Mouse (Mus musculus) MEL (cell line): ENCODE data around the gene Ctnnd2. TPM values are rescaled to one million over a fixed set of nuclear protein-coding genes. Genes with fewer than 3 reads are reported as not detected.

Source experiments
- DNase-seq: peaks from one replicate; pipeline ENCODE4 v3.0.0; 2011; ENCODE audit warnings: low read depth, low spot score
- H3K27ac ChIP-seq: 2 replicates; pipeline ENCODE4 v1.5.1; 2012; ENCODE audit warnings: low read depth, mild to moderate bottlenecking, control low read depth, low read length, moderate library complexity; ENCODE audit not compliant: control insufficient read depth
- H3K27me3 ChIP-seq, 2 experiments: fragments of 150-350 bp in 1 of 2; sonication (generic) in 1 of 2; 2 replicates each; pipeline ENCODE4 v1.6.1; 2012; ENCODE audit warnings: low read length in 2 of 2, mild to moderate bottlenecking in 2 of 2, improper control_type of control experiment in 1 of 2, moderate library complexity in 1 of 2; ENCODE audit not compliant: insufficient read depth in 2 of 2, control insufficient read depth in 1 of 2
- H3K36me3 ChIP-seq, 2 experiments: 2 replicates each; pipeline ENCODE4 v1.6.1; 2012 to 2014; ENCODE audit warnings: low read length in 2 of 2, improper control_type of control experiment in 1 of 2, inconsistent platforms in 1 of 2, mild to moderate bottlenecking in 1 of 2; ENCODE audit not compliant: insufficient read depth in 2 of 2, control insufficient read depth in 1 of 2
- H3K4me1 ChIP-seq, 2 experiments: fragments of 150-350 bp in 1 of 2; sonication (generic) in 1 of 2; 2 replicates each; pipeline ENCODE4 v1.6.1; 2012; ENCODE audit warnings: low read length in 2 of 2, improper control_type of control experiment in 1 of 2, mild to moderate bottlenecking in 1 of 2; ENCODE audit not compliant: insufficient read depth in 2 of 2, control insufficient read depth in 1 of 2
- H3K4me3 ChIP-seq, 2 experiments: fragments of 150-350 bp in 1 of 2; sonication (generic) in 1 of 2; 2 replicates each; pipeline ENCODE4 v1.5.1; 2012; ENCODE audit warnings: low read depth in 2 of 2, low read length in 2 of 2, mild to moderate bottlenecking in 2 of 2, moderate library complexity in 2 of 2, control low read depth in 1 of 2, improper control_type of control experiment in 1 of 2; ENCODE audit not compliant: control insufficient read depth in 1 of 2, insufficient read depth in 1 of 2
- H3K79me2 ChIP-seq: 2 replicates; pipeline ENCODE4 v1.6.1; 2012; ENCODE audit warnings: mild to moderate bottlenecking, low read length, moderate library complexity; ENCODE audit not compliant: control insufficient read depth, poor library complexity, insufficient read depth
- H3K9ac ChIP-seq: 2 replicates; pipeline ENCODE4 v1.6.1; 2012; ENCODE audit warnings: low read depth, mild to moderate bottlenecking, control low read depth, low read length, moderate library complexity; ENCODE audit not compliant: control insufficient read depth, poor library complexity, severe bottlenecking
- H3K9me3 ChIP-seq: fragments of 150-350 bp; sonication (generic); replicated peaks from 2 replicates; pipeline ENCODE4 v1.6.1; 2012; ENCODE audit warnings: mild to moderate bottlenecking, low read length, improper control_type of control experiment, moderate library complexity; ENCODE audit not compliant: insufficient read depth
- CHD2 ChIP-seq: IDR thresholded peaks from 2 replicates; pipeline ENCODE4 v1.6.1; 2011; ENCODE audit warnings: low read length, improper control_type of control experiment
- CTCF ChIP-seq, 3 experiments: IDR thresholded peaks in 2 of 3; conservative IDR thresholded peaks in 1 of 3; 2 replicates each; pipeline ENCODE4 v1.5.1; 2011 to 2012; ENCODE audit warnings: low read length in 3 of 3, low read depth in 2 of 3, mild to moderate bottlenecking in 2 of 3, improper control_type of control experiment in 1 of 3, inconsistent platforms in 1 of 3, mixed read lengths in 1 of 3, moderate library complexity in 1 of 3; ENCODE audit not compliant: control insufficient read depth in 1 of 3, insufficient read depth in 1 of 3, poor library complexity in 1 of 3, severe bottlenecking in 1 of 3
- ELF1 ChIP-seq: IDR thresholded peaks from 2 replicates; pipeline ENCODE4 v1.6.1; 2014; ENCODE audit warnings: low read depth, mild to moderate bottlenecking, inconsistent platforms, low read length, improper control_type of control experiment, moderate library complexity
- GABPA ChIP-seq: IDR thresholded peaks from 2 replicates; pipeline ENCODE4 v1.6.1; 2012; ENCODE audit warnings: low read depth, mild to moderate bottlenecking, inconsistent platforms, low read length, improper control_type of control experiment, moderate library complexity
- HCFC1 ChIP-seq: IDR thresholded peaks from 2 replicates; pipeline ENCODE4 v1.6.1; 2012; ENCODE audit warnings: low read depth, mild to moderate bottlenecking, inconsistent platforms, low read length, improper control_type of control experiment, moderate library complexity
- JUND ChIP-seq: IDR thresholded peaks from 2 replicates; pipeline ENCODE4 v1.6.1; 2011; ENCODE audit warnings: low read depth, mild to moderate bottlenecking, improper control_type of control experiment, low read length
- KAT2A ChIP-seq: conservative IDR thresholded peaks from 2 replicates; pipeline ENCODE4 v1.6.1; 2012; ENCODE audit warnings: low read depth, low read length, improper control_type of control experiment, inconsistent platforms
- MAFK ChIP-seq: IDR thresholded peaks from 2 replicates; pipeline ENCODE4 v1.6.1; 2011; ENCODE audit warnings: low read depth, mild to moderate bottlenecking, low read length, improper control_type of control experiment, borderline replicate concordance
- MAX ChIP-seq: IDR thresholded peaks from 2 replicates; pipeline ENCODE4 v1.6.1; 2011; ENCODE audit warnings: low read length, improper control_type of control experiment
- MAZ ChIP-seq: IDR thresholded peaks from 2 replicates; pipeline ENCODE4 v1.6.1; 2012; ENCODE audit warnings: low read depth, mild to moderate bottlenecking, inconsistent platforms, low read length, improper control_type of control experiment
- MEF2A ChIP-seq: IDR thresholded peaks from 2 replicates; pipeline ENCODE4 v1.6.1; 2014; ENCODE audit warnings: low read depth, mild to moderate bottlenecking, inconsistent platforms, low read length, improper control_type of control experiment; ENCODE audit not compliant: poor library complexity, insufficient replicate concordance, severe bottlenecking; ENCODE audit errors: extremely low read depth
- MXI1 ChIP-seq: IDR thresholded peaks from 2 replicates; pipeline ENCODE4 v1.6.1; 2011; ENCODE audit warnings: mild to moderate bottlenecking, low read depth, low read length, improper control_type of control experiment
- MYC ChIP-seq: IDR thresholded peaks from 2 replicates; pipeline ENCODE4 v1.6.1; 2011; ENCODE audit warnings: low read depth, mild to moderate bottlenecking, low read length, improper control_type of control experiment, moderate library complexity
- POLR2AphosphoS5 ChIP-seq: IDR thresholded peaks from 2 replicates; pipeline ENCODE4 v1.6.1; 2012; ENCODE audit warnings: low read depth, borderline replicate concordance, mild to moderate bottlenecking, inconsistent platforms, low read length, moderate library complexity, mixed read lengths
- RCOR1 ChIP-seq: IDR thresholded peaks from 2 replicates; pipeline ENCODE4 v1.6.1; 2012; ENCODE audit warnings: low read depth, mild to moderate bottlenecking, inconsistent platforms, low read length, improper control_type of control experiment
- SIN3A ChIP-seq: IDR thresholded peaks from 2 replicates; pipeline ENCODE4 v1.6.1; 2012; ENCODE audit warnings: low read length, improper control_type of control experiment, inconsistent platforms
- SMC3 ChIP-seq: IDR thresholded peaks from 2 replicates; pipeline ENCODE4 v1.6.1; 2011; ENCODE audit warnings: low read depth, low read length, improper control_type of control experiment
- TAL1 ChIP-seq: IDR thresholded peaks from 2 replicates; pipeline ENCODE4 v1.6.1; 2012; ENCODE audit warnings: mild to moderate bottlenecking, inconsistent platforms, low read length, moderate library complexity, mixed read lengths
- UBTF ChIP-seq: IDR thresholded peaks from 2 replicates; pipeline ENCODE4 v1.6.1; 2012; ENCODE audit warnings: low read depth, mild to moderate bottlenecking, inconsistent platforms, low read length, improper control_type of control experiment, moderate library complexity, borderline replicate concordance; ENCODE audit not compliant: insufficient read depth
- USF1 ChIP-seq: IDR thresholded peaks from 2 replicates; pipeline ENCODE4 v1.6.1; 2014; ENCODE audit warnings: low read depth, mild to moderate bottlenecking, inconsistent platforms, low read length, improper control_type of control experiment, moderate library complexity
- ZKSCAN1 ChIP-seq: IDR thresholded peaks from 2 replicates; pipeline ENCODE4 v1.6.1; 2012; ENCODE audit warnings: low read depth, mild to moderate bottlenecking, inconsistent platforms, low read length, improper control_type of control experiment, moderate library complexity
- ZMIZ1 ChIP-seq: IDR thresholded peaks from 2 replicates; pipeline ENCODE4 v1.6.1; 2012; ENCODE audit warnings: low read depth, mild to moderate bottlenecking, inconsistent platforms, low read length, improper control_type of control experiment, moderate library complexity
- ZNF384 ChIP-seq: IDR thresholded peaks from 2 replicates; pipeline ENCODE4 v1.6.1; 2012; ENCODE audit warnings: low read depth, mild to moderate bottlenecking, inconsistent platforms, low read length, improper control_type of control experiment
- polyA plus RNA-seq, 2 experiments: library from polyadenylated mRNA; stranded (reverse) in 1 of 2; unstranded in 1 of 2; fragments of >175 nt in 1 of 2; fragments of >200 nt in 1 of 2; gene quantifications; 2 replicates each; pipeline versions ENCODE4 v1.2.1 to v1.2.4; 2012; ENCODE audit warnings: low replicate concordance in 2 of 2, low read depth in 1 of 2; ENCODE audit not compliant: insufficient read length in 2 of 2, insufficient read depth in 1 of 2, missing spikeins in 1 of 2
- total RNA-seq: library from RNA; depleted of rRNA; stranded (reverse); fragments of 300-350 nt; gene quantifications from 2 replicates; pipeline ENCODE4 v1.2.3, GENCODE M21; 2012

Gene Ctnnd2
- total and polyA plus RNA-seq, 3 experiments, result 0.03 TPM; not detected in 2

DNA sequence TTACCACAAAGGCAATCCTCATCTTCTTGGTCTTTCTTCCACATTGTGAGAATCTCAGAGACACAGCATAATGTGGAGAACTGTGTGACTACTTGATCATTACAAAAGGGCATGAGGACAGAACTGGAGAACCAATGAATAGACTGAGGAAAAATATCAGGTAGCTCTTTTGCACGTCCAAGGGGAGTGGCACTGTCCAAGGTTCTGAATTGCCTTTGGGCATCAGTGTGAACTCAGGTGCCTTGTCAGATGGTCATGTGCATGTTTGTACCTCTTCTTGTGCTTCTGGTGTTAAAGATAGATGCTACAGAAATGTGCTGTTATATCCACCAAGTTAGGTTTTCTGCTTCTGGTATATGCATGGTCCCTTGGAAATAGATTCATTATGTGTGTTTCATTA is 233.9 kb downstream of the Ctnnd2 start:
- Histone ChIP-seq H3K79me2 (no peaks in the 10 kb centered on the region), H3K36me3 (no peaks in the 10 kb centered on the region), H3K9ac (no peak overlapping the region), H3K9me3 (no peaks in the 10 kb centered on the region), H3K27me3 (no peaks in the 10 kb centered on the region), H3K4me1 (no peaks in the 10 kb centered on the region), H3K27ac (no peak overlapping the region), H3K4me3 (no peak overlapping the region)
- TF ChIP-seq UBTF (no peak), MAX (no peak), ZMIZ1 (no peak), KAT2A (no peak), MYC (no peak), ZNF384 (no peak), TAL1 (no peak), ELF1 (no peak), USF1 (no peak), MAFK (no peak), POLR2AphosphoS5 (no peak), JUND (no peak), MEF2A (no peak)
- DNase-seq, result peak; percentile 37

DNA sequence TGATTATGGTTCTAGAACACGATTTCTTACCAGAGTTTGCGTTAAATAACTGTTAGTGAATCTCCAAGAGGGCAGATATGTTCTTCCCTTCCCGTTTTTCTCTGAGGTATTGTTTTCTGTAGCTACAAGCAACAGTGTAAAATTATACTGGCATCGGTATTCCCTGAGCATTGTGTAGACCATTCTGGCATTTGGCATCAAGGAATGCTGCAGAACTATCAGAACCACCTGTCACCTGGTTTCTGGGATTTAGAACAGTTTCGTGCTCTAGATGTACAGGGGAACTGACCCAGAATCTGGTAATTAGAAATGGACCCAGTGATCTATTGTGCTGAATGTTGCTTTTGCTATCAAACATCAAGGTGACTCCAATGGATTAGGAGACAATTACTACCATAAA is 250.8 kb downstream of the Ctnnd2 start:
- Histone ChIP-seq H3K36me3 (no peaks in the 10 kb centered on the region), H3K27me3 (no peaks in the 10 kb centered on the region), H3K9ac (no peak overlapping the region), H3K79me2 (no peaks in the 10 kb centered on the region), H3K4me1 (no peaks in the 10 kb centered on the region), H3K9me3 (no peaks in the 10 kb centered on the region), H3K27ac (no peak overlapping the region), H3K4me3 (no peak overlapping the region)
- TF ChIP-seq ZMIZ1, result no peak
- TF ChIP-seq ELF1, result no peak
- TF ChIP-seq RCOR1, result no peak
- TF ChIP-seq MAFK, result no peak
- TF ChIP-seq HCFC1, result no peak
- no peak for TF ChIP-seq GABPA
- TF ChIP-seq SIN3A, result no peak
- no peak for TF ChIP-seq MYC
- TF ChIP-seq SMC3, result no peak
- no peak for TF ChIP-seq MAX
- TF ChIP-seq MAZ, result no peak
- no peak for TF ChIP-seq CHD2
- TF ChIP-seq ZKSCAN1, result no peak
- no peak for TF ChIP-seq JUND
- no peak for TF ChIP-seq CTCF (IDR thresholded peaks at IDR 0.05 in 2 of 3, conservative IDR thresholded peaks at IDR 0.05 in 1 of 3; ENCODE audit: control insufficient read depth in 1 of 3, insufficient read depth in 1 of 3, low read depth in 2 of 3, low read length in 3 of 3, poor library complexity in 1 of 3, severe bottlenecking in 1 of 3)
- no peak for TF ChIP-seq KAT2A
- TF ChIP-seq POLR2AphosphoS5, result no peak
- TF ChIP-seq MXI1, result no peak
- no peak for DNase-seq
